Mouse (Mus musculus) spleen, postnatal 10 days (tissue): ENCODE measurements around the gene Smim20.

Source experiments
- DNase-seq, 2 experiments: peaks; one replicate each; pipeline ENCODE4 v3.0.0; 2021 to 2022; ENCODE audit warnings: low spot score in 2 of 2

Smim20 gene

GRCm38 (mm10) chr5:53306864-53307263 lies 40.0 kb downstream of the Smim20 start:
- no peak for DNase-seq

GRCm38 (mm10) chr5:53307437-53307836 lies 40.6 kb downstream of the Smim20 start:
- DNase-seq = no peak

- no peak for DNase-seq
These were observed 47.7 kb downstream of the Smim20 start for GRCm38 (mm10) chr5:53314404-53315167.

GRCm38 (mm10) chr5:53315829-53316228 lies 48.9 kb downstream of the Smim20 start:
- DNase-seq = no peak

GRCm38 (mm10) chr5:53317396-53317795 lies 50.5 kb downstream of the Smim20 start:
- DNase-seq = no peak

- DNase-seq = no peak
These were observed 51.1 kb downstream of the Smim20 start for GRCm38 (mm10) chr5:53317885-53318466.

- DNase-seq = no peak
These were observed 53.4 kb downstream of the Smim20 start for GRCm38 (mm10) chr5:53320331-53320730.

- no peak for DNase-seq
These were observed 55.0 kb downstream of the Smim20 start for GRCm38 (mm10) chr5:53321901-53322300.

GRCm38 (mm10) chr5:53322471-53322870 lies 55.6 kb downstream of the Smim20 start:
- DNase-seq = no peak

- DNase-seq = no peak
These were observed 56.2 kb downstream of the Smim20 start for GRCm38 (mm10) chr5:53323121-53323520.

- DNase-seq = no peak
These were observed 57.4 kb downstream of the Smim20 start for GRCm38 (mm10) chr5:53324256-53324655.

- no peak for DNase-seq
These were observed 57.9 kb downstream of the Smim20 start for GRCm38 (mm10) chr5:53324791-53325190.

GRCm38 (mm10) chr5:53326023-53326422 lies 59.1 kb downstream of the Smim20 start:
- DNase-seq = peak; percentile 13 to 59

- DNase-seq = no peak
These were observed 59.6 kb downstream of the Smim20 start for GRCm38 (mm10) chr5:53326491-53326890.
